17 mouse cellular contexts compared by ENCODE assay signal in genomic region chr6:135636648-135637047, GRCm38 (mm10).
A peak's percentile ranks its signal among the peaks of the same experiment; 100 is the strongest.
DNase-seq lines count a peak whose midpoint lies in the region; TF ChIP-seq lines count a peak whose summit lies in the region.
"Had no signal": no experiment of that assay in that cellular context is flagged by ENCODE, and none has a peak within 500 bp of the region (broad histone marks: within the 10 kb centered on the region; RNA-seq: fewer than 3 reads in every experiment).

No protein-coding gene starts in this region.

- H3K36me3 ChIP-seq in kidney, adult 2 months (ENCODE audit: control insufficient read depth, insufficient read depth, low read length), result no peaks in the 10 kb centered on the region
- H3K36me3 ChIP-seq: embryonic facial prominence, embryonic 15.5 days; neural tube, embryonic 12.5 days had no signal

- H3K27ac ChIP-seq in kidney, adult 2 months (ENCODE audit: insufficient read depth, low read depth, low read length), result no peak overlapping the region
- H3K27ac ChIP-seq: embryonic facial prominence, embryonic 15.5 days; forebrain, embryonic 13.5 days; hindbrain, embryonic 14.5 days; liver, embryonic 14.5 days; neural tube, embryonic 12.5 days had no signal

- peak; percentile 14 to 20 for DNase-seq in kidney, postnatal 4 days
- DNase-seq in kidney, adult 11 months, result no peak
- DNase-seq in layer of hippocampus, postnatal 10 days (ENCODE audit: low spot score in 2 of 2), result peak; percentile 41 to 55
- peak; percentile 84 to 97 for DNase-seq in left cerebral cortex, postnatal 25 days (ENCODE audit: low spot score in 2 of 2)
- peak; percentile 48 for DNase-seq in right cerebral cortex, postnatal 4 days
- no peak for DNase-seq in kidney, adult 2 months
- DNase-seq in adrenal gland, postnatal 4 days (ENCODE audit: low spot score in 2 of 2), result no peak
- no peak for DNase-seq in cerebellum, adult 9-11 months
- DNase-seq: adrenal gland, postnatal 25 days; lung, postnatal 36 days; midbrain, embryonic 14.5 days; thymus, adult 2 months had no signal

- no peaks in the 10 kb centered on the region for H3K27me3 ChIP-seq in kidney, adult 2 months (replicated peaks; ENCODE audit: control insufficient read depth, insufficient read depth, low read length)
- H3K27me3 ChIP-seq: embryonic facial prominence, embryonic 15.5 days; forebrain, embryonic 13.5 days; neural tube, embryonic 12.5 days had no signal

- 60% methylated on average over 8 of the region's 8 CpGs for WGBS in kidney, adult 2 months

- no peak for TF ChIP-seq CTCF in kidney, adult 2 months (conservative IDR thresholded peaks at IDR 0.05; ENCODE audit: insufficient read depth, insufficient read length, low read depth, low read length)

- intact Hi-C loops in left cerebral cortex, postnatal 25 days (cut with DNase I), result loop anchor here (1.0 to 5.0 kb wide), 4 partner anchors 109 to 266 kb away; no protein-coding TSS in a partner anchor

- no peaks in the 10 kb centered on the region for H3K4me1 ChIP-seq in kidney, adult 2 months (ENCODE audit: control insufficient read depth, insufficient read depth, low read length)
- H3K4me1 ChIP-seq: embryonic facial prominence, embryonic 15.5 days; forebrain, embryonic 13.5 days; neural tube, embryonic 12.5 days had no signal

- no peak overlapping the region for H3K4me3 ChIP-seq in kidney, adult 2 months (ENCODE audit: insufficient read depth, low read depth, low read length)
- H3K4me3 ChIP-seq: embryonic facial prominence, embryonic 15.5 days; forebrain, embryonic 13.5 days; neural tube, embryonic 12.5 days had no signal

- TF ChIP-seq POLR2A in kidney, adult 2 months (IDR thresholded peaks at IDR 0.05; ENCODE audit: low read depth, low read length), result no peak

Comparison
In these comparisons a context has a peak if more than half of its experiments do, and no peak if none do; other contexts are left out.
1. DNase-seq: peak in kidney, postnatal 4 days (2 of 2), layer of hippocampus, postnatal 10 days (2 of 2), left cerebral cortex, postnatal 25 days (2 of 2) and right cerebral cortex, postnatal 4 days (single experiment); none in kidney, adult 11 months (single experiment), kidney, adult 2 months (single experiment), adrenal gland, postnatal 4 days (0 of 2) and cerebellum, adult 9-11 months (single experiment).